Mouse (Mus musculus) lung, embryonic 15.5 days (tissue): Measurements from ENCODE around the gene Kdm2b. TPM values are rescaled to one million over a fixed set of nuclear protein-coding genes. Genes with fewer than 3 reads are reported as not detected.

Experiments used
- ATAC-seq: fragments of 200-750 bp; cut with Nextera tagmentation; 2 replicates; pipeline ENCODE4 v1.8.0; 2017; ENCODE audit warnings: moderate number of reproducible peaks, borderline replicate concordance; ENCODE audit not compliant: low FRiP score, low TSS enrichment; ENCODE audit errors: extremely low read depth
- H3K27ac ChIP-seq: fragments of 300-500 bp; sonication (generic); 2 replicates; pipeline ENCODE4 v1.5.1; 2015; ENCODE audit warnings: moderate library complexity, mild to moderate bottlenecking, inconsistent platforms
- H3K27me3 ChIP-seq: fragments of 300-500 bp; sonication (generic); 2 replicates; pipeline ENCODE4 v1.6.1; 2015; ENCODE audit warnings: inconsistent platforms
- H3K36me3 ChIP-seq: fragments of 300-500 bp; sonication (generic); 2 replicates; pipeline ENCODE4 v1.6.1; 2015; ENCODE audit warnings: inconsistent platforms
- H3K4me1 ChIP-seq: fragments of 300-500 bp; sonication (generic); 2 replicates; pipeline ENCODE4 v1.6.1; 2015; ENCODE audit warnings: inconsistent platforms
- H3K4me2 ChIP-seq: fragments of 300-500 bp; sonication (generic); 2 replicates; pipeline ENCODE4 v1.6.1; 2015; ENCODE audit warnings: inconsistent platforms, mild to moderate bottlenecking, moderate library complexity
- H3K4me3 ChIP-seq: fragments of 300-500 bp; sonication (generic); 2 replicates; pipeline ENCODE4 v1.5.1; 2015; ENCODE audit warnings: mild to moderate bottlenecking, inconsistent platforms
- H3K9ac ChIP-seq: fragments of 300-500 bp; sonication (generic); 2 replicates; pipeline ENCODE4 v1.6.1; 2015; ENCODE audit warnings: inconsistent platforms
- H3K9me3 ChIP-seq: fragments of 300-500 bp; sonication (generic); 2 replicates; pipeline ENCODE4 v1.6.1; 2016; ENCODE audit warnings: inconsistent platforms
- WGBS: fragments of 180-500 bp; shearing (Covaris S2); methylation state at CpG from one replicate; pipeline ENCODE4 v1.1.7; 2015; 5-methylcytosine and 5-hydroxymethylcytosine counted together
- polyA plus RNA-seq: library from polyadenylated mRNA; unstranded; fragments of >200 nt; fragmentation: Nextera tagmentation; extraction: Ambion mirVana; gene quantifications from 2 replicates; pipeline ENCODE4 v1.2.1, GENCODE M21; 2015

The Kdm2b gene
- polyA plus RNA-seq, 1 experiment from 2014 or later: 38.1 TPM

DNA sequence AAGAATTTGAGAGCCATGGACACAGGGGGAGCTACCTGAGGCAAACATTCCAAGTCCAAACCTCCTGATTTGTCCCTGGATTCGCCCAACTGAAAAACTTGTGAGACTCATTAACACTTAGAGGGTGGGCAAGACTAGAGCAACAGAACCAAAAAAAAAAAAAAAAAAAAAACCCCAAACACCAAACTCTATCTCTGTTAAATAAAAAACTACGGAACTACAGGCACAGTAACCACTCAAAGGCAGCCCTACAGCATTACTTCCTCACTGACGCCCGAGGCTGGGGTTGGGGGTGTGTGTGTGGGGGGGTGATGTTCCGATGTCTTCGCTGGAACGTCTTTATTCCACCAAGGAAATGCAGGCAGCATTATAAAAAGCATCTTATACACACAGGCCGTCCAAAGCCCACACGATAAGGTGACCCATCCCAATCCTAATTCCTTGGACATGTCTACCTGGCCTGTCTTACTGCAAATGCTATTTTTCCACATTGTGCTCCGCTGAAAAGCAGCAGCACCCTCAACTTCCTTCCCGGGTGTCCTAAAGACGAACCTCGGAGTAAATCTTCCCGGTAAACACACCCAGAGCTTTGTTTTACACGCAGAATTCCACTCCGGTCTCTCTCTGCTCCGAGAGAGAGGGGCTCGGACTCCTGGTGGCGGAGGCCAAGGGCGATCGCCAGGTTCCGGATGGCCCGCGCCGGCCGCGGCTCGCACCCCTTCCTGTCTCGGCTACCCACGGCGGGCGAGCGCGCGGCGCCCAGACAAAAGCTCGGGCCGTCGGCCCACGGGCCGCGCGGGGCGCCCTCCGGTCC lies 90.5 kb downstream of the Kdm2b start:
- Histone ChIP-seq H3K4me1 (peaks cover 16% of the 10 kb centered on the region), H3K27me3 (no peaks in the 10 kb centered on the region), H3K36me3 (no peaks in the 10 kb centered on the region), H3K27ac (peak overlapping the region; percentile 95), H3K4me3 (peak overlapping the region; percentile 82), H3K9me3 (no peaks in the 10 kb centered on the region), H3K9ac (peak overlapping the region; percentile 69), H3K4me2 (peak overlapping the region; percentile 91)
- under 1% methylated on average over 45 of the region's 45 CpGs for WGBS
- ATAC-seq: peak; percentile 4; the same call in 1 of the 2 replicates

DNA sequence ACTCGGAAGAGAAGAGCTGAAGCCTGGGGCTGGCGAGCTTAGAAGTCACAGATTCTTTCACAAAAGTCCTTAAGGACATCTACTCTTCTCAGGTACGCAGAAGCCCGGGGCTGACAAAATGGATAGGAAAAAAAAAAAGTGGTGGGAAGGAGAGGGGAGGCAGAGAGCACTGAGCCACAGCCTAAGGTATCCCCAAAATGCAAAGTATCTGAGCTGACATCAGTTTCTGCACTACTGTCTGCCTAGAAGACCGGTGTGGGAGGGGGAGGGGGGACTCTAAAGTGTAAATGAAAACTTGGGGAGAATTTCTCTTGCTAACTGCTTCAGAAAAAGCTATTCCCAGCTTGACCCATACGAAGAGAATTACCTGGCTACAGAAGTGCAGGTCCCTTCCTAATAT lies 91.5 kb downstream of the Kdm2b start:
- no peaks in the 10 kb centered on the region for H3K9me3 ChIP-seq
- no peaks in the 10 kb centered on the region for H3K27me3 ChIP-seq
- WGBS: 68% methylated on average over 6 of the region's 6 CpGs
- peaks cover 16% of the 10 kb centered on the region for H3K4me1 ChIP-seq
- H3K4me2 ChIP-seq: peak overlapping the region; percentile 91
- no peak overlapping the region for H3K27ac ChIP-seq
- H3K36me3 ChIP-seq: no peaks in the 10 kb centered on the region
- no peak for ATAC-seq
- peak overlapping the region; percentile 82; the same call in 1 of the 2 replicates for H3K4me3 ChIP-seq
- H3K9ac ChIP-seq: 0 out of 2 replicates have a peak overlapping the region, but pooled peaks have one; percentile 8

DNA sequence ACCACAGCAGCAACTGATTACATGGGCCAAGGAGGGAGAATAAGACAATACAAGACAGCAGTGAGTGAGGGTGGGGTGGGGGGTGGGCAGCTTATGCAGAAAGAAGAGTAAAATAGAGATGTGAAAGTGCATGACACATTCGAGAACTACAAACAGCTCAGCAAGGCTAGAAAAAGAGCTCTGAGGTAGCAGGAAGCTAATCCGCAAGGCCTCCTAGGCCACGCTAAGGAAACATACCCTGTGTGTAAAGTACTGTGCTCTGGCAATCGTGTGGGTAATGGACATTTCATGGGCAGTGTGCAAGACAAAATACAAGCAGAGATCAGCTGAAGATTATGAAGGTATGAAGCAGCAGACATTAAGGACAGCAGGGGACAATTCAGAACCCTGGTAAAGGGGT lies 94.8 kb downstream of the Kdm2b start:
- ATAC-seq: no peak
- no peaks in the 10 kb centered on the region for H3K9me3 ChIP-seq
- 72% methylated on average over 4 of the region's 4 CpGs for WGBS
- no peaks in the 10 kb centered on the region for H3K27me3 ChIP-seq
- no peak overlapping the region for H3K27ac ChIP-seq
- H3K4me1 ChIP-seq: peaks cover 13% of the 10 kb centered on the region
- no peaks in the 10 kb centered on the region for H3K36me3 ChIP-seq
- no peak overlapping the region for H3K4me2 ChIP-seq
- no peak overlapping the region for H3K4me3 ChIP-seq
- H3K9ac ChIP-seq: no peak overlapping the region

DNA sequence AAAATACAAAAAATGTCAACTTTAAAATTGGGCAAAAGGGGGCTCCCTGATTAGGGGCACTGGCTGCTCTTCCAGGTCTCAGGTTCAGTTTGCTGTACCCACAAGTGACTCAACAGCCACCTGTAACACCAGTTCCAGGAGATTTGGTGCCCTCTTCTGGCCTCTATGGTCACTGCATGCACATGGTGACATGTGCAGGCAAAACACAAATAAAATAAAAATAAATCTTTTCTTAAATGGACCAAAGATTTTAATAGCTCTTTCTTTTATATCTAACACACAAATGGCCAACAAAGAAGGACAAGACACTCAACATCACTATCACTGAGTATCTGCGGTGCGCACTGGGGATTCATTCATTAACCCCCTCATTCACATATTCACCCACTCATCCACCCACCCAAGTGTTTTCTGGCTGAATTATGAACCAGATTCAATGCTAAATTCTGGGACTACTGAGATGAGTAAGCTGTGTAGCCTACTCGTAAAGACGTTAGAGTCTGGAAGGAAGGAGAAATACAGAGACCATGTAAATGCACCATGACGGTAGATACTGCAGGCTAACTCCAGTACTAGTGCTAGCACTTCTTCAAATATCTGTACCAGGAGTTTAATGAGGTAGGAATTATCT lies 95.5 kb downstream of the Kdm2b start:
- Histone ChIP-seq H3K27ac (no peak overlapping the region), H3K4me3 (no peak overlapping the region), H3K27me3 (no peaks in the 10 kb centered on the region), H3K9ac (no peak overlapping the region), H3K4me2 (no peak overlapping the region), H3K36me3 (no peaks in the 10 kb centered on the region), H3K9me3 (no peaks in the 10 kb centered on the region), H3K4me1 (peaks cover 11% of the 10 kb centered on the region)
- no peak for ATAC-seq
- 94% methylated on average over 5 of the region's 5 CpGs for WGBS

DNA sequence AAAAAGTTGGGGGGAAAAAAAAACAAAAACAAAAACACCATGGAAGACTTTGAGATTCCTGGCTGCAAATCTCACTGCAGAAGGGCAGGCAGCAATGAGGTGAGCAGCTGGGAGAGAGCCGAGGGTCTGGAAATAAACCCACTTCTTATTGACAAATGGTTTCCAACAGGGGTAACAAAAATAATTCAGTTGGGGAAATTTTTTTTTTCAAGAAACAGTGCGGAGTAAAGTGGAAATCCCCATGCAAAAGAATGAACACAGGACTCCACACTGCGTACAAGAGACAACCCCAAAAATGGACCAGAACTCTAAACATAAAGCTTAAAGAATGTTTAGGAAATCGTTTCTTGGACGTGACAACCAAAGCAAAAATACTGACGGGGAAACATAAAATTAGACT lies 96.4 kb downstream of the Kdm2b start:
- Histone ChIP-seq H3K36me3 (no peaks in the 10 kb centered on the region), H3K4me2 (no peak overlapping the region), H3K9me3 (no peaks in the 10 kb centered on the region), H3K9ac (no peak overlapping the region), H3K27me3 (no peaks in the 10 kb centered on the region), H3K4me1 (0 out of 2 replicates have a peak, but pooled peaks cover 3% of the 10 kb centered on the region), H3K4me3 (no peak overlapping the region), H3K27ac (no peak overlapping the region)
- ATAC-seq: no peak
- WGBS: 87% methylated on average over 6 of the region's 6 CpGs

DNA sequence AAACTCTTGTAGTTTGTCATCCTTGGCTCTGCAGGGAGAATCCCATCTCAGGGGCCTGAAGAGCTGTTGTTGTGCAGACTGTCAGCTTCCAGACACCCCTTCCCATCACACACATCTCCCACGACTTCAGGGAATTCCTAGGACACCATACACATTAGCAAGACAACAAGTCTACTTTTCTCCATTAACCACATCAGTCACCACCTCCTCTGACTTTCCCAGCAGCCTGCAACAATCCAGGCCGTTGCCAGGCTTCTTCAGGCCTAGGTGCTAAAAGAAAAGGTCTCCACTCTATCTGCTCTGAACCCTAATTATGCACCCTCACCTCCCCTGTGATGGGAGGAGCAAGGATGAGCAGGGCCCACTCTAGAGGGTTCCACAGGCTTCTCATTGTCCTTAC lies 99.2 kb downstream of the Kdm2b start:
- Histone ChIP-seq H3K27ac (no peak overlapping the region), H3K4me3 (no peak overlapping the region)
- 37% methylated on average over 2 of the region's 2 CpGs for WGBS

DNA sequence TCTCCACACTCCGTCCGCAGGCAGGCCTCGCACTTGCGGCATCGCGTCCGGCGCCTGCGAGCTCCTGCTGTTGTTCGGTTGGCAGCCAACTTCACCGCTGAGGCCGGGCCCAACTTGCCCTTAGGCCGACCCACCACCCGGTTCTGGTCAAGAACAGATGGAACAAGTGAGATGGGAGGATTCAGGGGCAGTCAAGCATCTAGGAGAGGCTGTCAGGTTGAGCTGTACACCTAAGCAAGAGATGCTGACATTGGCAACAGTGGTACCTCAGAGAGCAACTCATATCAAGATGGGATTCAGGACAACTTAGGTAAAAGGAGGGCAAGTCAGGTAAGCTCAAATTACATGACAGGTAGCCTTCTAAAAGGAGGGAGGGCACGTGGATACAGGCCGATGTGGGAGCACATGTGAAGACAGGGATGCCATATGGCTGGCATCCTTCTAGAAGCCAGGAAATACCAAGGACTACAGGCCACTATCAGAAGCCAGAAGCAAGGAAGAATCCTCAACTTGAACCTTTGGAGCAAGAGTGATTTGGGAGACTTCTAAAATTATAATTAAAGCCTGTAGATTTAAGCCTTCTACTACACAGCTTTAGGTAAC lies 100.9 kb downstream of the Kdm2b start:
- Histone ChIP-seq H3K9ac (no peak overlapping the region), H3K9me3 (no peaks in the 10 kb centered on the region), H3K27me3 (no peaks in the 10 kb centered on the region), H3K27ac (no peak overlapping the region), H3K4me2 (no peak overlapping the region), H3K4me1 (peaks cover 12% of the 10 kb centered on the region; the same call in 1 of the 2 replicates), H3K4me3 (no peak overlapping the region), H3K36me3 (no peaks in the 10 kb centered on the region)
- WGBS: 87% methylated on average over 16 of the region's 16 CpGs
- no peak for ATAC-seq

More for the DNA sequence above, 99.2 kb downstream of the Kdm2b start:
- Histone ChIP-seq H3K4me2 (no peak overlapping the region), H3K9ac (no peak overlapping the region), H3K9me3 (no peaks in the 10 kb centered on the region), H3K27me3 (no peaks in the 10 kb centered on the region), H3K36me3 (no peaks in the 10 kb centered on the region), H3K4me1 (peaks cover 6% of the 10 kb centered on the region; the same call in 1 of the 2 replicates)
- ATAC-seq: no peak

DNA sequence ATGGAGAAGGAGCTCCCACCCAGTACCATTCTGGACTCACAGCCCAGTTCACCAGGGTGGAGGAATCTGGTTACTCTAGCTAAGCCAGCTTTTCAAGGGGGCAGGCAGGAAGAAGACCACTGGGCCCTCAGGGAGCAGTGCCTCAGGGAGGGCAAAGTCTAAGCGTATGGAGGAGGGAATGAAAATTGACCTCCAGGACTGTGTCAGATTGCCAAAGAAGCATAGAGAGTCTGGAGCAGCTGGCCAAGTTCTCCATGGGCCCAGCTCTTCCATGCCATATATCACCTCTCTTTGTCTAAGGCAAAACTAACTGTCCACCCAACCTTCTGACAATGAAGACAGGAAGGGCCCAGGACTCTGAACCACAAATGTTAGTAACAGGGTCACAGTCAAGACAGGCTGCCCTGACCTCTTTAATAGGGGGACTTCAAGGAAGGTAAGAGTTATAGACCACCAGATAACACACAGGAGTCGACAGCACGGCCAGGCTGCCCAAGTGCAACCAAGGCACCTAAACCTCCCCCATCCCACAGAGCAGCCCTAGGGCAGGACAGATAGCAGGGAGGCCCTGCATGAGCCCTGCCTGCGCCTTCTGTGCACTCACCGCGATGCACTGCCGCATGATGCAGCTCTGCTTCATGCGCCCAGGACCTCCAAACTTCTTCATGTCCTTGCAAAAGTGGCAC lies 101.6 kb downstream of the Kdm2b start:
- Histone ChIP-seq H3K9me3 (no peaks in the 10 kb centered on the region), H3K4me3 (no peak overlapping the region), H3K27ac (no peak overlapping the region), H3K4me2 (no peak overlapping the region), H3K36me3 (no peaks in the 10 kb centered on the region), H3K27me3 (no peaks in the 10 kb centered on the region), H3K9ac (no peak overlapping the region), H3K4me1 (peaks cover 12% of the 10 kb centered on the region; the same call in 1 of the 2 replicates)
- 80% methylated on average over 8 of the region's 8 CpGs for WGBS
- no peak for ATAC-seq

DNA sequence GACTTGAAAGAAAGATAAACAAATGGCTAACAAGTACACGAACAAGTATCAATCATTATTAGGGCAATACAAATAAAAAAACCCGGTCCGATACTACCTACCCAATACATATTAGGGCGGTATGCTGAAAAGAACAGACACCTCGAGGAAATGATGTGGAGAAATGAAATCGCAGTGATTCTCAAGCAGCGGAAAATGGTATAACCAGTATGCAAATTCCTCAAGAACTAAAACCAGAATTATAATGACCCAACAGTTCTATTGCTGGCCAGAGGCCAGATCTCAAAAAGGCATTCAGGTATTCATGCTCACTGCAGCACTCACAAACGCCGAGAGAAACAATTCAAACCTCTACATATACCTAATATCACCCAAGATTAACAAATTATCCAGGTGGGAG lies 102.6 kb downstream of the Kdm2b start:
- ATAC-seq: no peak
- no peaks in the 10 kb centered on the region for H3K27me3 ChIP-seq

DNA sequence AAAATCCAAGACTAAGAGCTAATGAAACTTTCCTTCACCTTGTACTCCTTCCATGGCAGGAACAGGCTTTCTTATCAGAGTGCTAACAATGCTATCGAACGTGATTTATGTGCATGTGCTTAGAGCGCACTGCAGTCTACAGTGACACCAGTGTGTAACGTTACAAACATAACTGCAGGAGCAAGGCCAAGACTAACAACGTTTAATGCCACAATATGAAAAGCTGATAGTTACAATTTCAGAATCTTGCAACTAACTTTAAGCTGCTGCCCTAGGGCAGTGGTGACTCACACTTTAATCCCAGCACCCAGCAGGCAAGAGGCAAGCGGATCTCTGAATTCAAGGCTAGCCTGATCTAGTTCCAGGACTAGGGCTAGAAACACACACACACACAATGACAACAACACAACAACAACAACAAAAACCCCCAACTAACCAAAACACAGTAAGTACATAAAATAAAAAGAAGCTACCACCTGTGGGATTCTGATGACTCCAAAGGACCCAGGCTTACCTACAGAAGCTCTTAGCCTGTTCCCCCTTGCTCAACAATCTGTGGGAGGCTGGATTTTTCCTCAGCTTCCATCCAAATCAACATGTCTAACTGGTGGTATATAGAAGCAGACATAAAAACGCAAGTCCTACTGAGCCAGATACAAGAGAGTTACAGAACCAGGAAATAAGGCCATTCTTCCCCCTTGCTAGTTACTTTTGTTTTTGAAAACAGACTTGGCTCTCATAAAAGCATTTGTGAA lies 104.9 kb downstream of the Kdm2b start:
- Histone ChIP-seq H3K4me3 (no peak overlapping the region), H3K9ac (no peak overlapping the region), H3K4me2 (no peak overlapping the region), H3K36me3 (peaks cover 19% of the 10 kb centered on the region), H3K27ac (no peak overlapping the region), H3K4me1 (peaks cover 12% of the 10 kb centered on the region; the same call in 1 of the 2 replicates), H3K9me3 (no peaks in the 10 kb centered on the region), H3K27me3 (no peaks in the 10 kb centered on the region)
- 68% methylated on average over 7 of the region's 7 CpGs for WGBS
- no peak for ATAC-seq

More for the DNA sequence above, 102.6 kb downstream of the Kdm2b start:
- Histone ChIP-seq H3K4me3 (no peak overlapping the region), H3K9me3 (no peaks in the 10 kb centered on the region), H3K36me3 (peaks cover 6% of the 10 kb centered on the region; the same call in 1 of the 2 replicates), H3K4me2 (no peak overlapping the region), H3K9ac (no peak overlapping the region), H3K27ac (no peak overlapping the region), H3K4me1 (peaks cover 12% of the 10 kb centered on the region; the same call in 1 of the 2 replicates)
- 85% methylated on average over 9 of the region's 9 CpGs for WGBS

DNA sequence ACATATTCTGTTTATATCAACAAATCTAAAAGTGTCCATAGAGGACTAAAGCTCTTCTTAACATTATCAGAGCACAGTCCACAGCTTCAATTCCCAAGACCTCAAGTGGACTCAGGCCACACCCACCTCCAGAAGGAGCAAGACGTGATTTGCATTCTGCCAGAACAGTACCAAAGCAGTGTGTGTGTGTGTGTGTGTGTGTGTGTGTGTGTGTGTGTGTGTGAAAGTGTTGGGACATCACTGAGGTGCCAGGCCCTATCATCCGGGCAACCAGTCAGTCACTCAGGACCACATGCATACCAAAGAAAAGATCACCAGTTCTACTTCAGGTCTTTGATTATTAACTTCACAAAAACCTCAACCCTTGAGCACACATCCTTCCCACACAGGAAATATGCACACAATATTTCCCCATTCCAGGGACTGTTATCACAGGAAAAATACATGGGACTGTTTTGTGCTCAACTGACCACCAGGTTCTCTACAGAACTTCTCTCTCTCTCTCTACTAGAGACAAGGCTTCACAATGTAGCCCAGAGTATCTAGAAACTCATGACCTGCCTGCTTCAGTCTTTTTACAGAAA lies 105.9 kb downstream of the Kdm2b start:
- WGBS: 50% methylated on average over 2 of the region's 2 CpGs
- Histone ChIP-seq H3K36me3 (peaks cover 26% of the 10 kb centered on the region), H3K27me3 (no peaks in the 10 kb centered on the region), H3K4me1 (peaks cover 12% of the 10 kb centered on the region; the same call in 1 of the 2 replicates), H3K9ac (no peak overlapping the region), H3K4me3 (no peak overlapping the region), H3K4me2 (no peak overlapping the region), H3K27ac (no peak overlapping the region), H3K9me3 (no peaks in the 10 kb centered on the region)
- ATAC-seq: no peak
